Mouse (Mus musculus) myocyte (in vitro differentiated cells): Measurements from ENCODE around the gene Fgf12.

Source experiments
- CEBPB ChIP-seq: IDR thresholded peaks from 2 replicates; pipeline ENCODE4 v1.6.1; 2011; ENCODE audit warnings: mild to moderate bottlenecking, moderate library complexity; ENCODE audit not compliant: poor library complexity, insufficient read depth, severe bottlenecking
- POLR2A ChIP-seq: IDR thresholded peaks from one replicate; pipeline ENCODE4 v1.6.1; 2011; ENCODE audit warnings: low read depth, mild to moderate bottlenecking, control low read depth, moderate library complexity; ENCODE audit not compliant: insufficient read length
- TCF12 ChIP-seq: IDR thresholded peaks from one replicate; pipeline ENCODE4 v1.6.1; 2011; ENCODE audit warnings: mild to moderate bottlenecking, control low read depth; ENCODE audit not compliant: poor library complexity, insufficient read depth, severe bottlenecking

- TF ChIP-seq POLR2A (no peak), CEBPB (no peak), TCF12 (no peak)
Observed at GRCm38 (mm10) chr16:28752638-28753118, at the start of gene Fgf12.
